Mouse (Mus musculus) olfactory bulb, adult 2 months (tissue): ENCODE data around the gene Tgoln1.

Source experiments
- CTCF ChIP-seq: fragments of 200-500 bp; IDR thresholded peaks from 2 replicates; pipeline ENCODE4 v1.5.1; 2012; ENCODE audit warnings: low read depth, mild to moderate bottlenecking, low read length, moderate library complexity; ENCODE audit not compliant: insufficient read depth
- POLR2A ChIP-seq: fragments of 200-500 bp; IDR thresholded peaks from 2 replicates; pipeline ENCODE4 v1.6.1; 2012; ENCODE audit warnings: mild to moderate bottlenecking, low read depth, low read length, moderate library complexity; ENCODE audit not compliant: insufficient read depth

DNA sequence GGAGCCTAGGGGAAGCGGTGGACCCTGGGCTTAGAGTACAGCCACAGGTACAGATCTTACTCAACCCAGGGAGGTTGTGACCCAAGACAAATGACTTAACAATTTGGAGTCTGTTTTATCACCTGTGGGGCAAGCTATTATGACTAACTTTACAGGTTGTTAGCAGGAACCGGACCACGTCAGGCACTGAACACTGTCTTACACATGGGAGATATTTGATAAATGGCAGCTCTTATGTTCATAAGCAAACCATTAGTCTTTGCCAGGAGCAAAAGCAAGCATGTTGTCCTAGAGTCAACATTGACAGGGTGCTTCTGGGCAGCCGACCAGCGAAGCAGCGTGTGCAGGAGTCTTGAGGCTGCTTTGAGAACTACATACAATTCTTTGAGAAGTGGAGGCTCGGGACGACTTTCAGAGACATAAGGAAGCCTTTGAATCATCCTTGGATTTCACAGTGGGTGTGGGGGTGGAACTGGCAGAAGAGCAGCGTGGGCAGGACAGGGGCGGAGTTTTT, 33.6 kb upstream of the Tgoln1 start:
- TF ChIP-seq POLR2A (no peak), CTCF (no peak)
